Mouse (Mus musculus): ENCODE data around the gene Nrp2.

The Nrp2 gene

DNA sequence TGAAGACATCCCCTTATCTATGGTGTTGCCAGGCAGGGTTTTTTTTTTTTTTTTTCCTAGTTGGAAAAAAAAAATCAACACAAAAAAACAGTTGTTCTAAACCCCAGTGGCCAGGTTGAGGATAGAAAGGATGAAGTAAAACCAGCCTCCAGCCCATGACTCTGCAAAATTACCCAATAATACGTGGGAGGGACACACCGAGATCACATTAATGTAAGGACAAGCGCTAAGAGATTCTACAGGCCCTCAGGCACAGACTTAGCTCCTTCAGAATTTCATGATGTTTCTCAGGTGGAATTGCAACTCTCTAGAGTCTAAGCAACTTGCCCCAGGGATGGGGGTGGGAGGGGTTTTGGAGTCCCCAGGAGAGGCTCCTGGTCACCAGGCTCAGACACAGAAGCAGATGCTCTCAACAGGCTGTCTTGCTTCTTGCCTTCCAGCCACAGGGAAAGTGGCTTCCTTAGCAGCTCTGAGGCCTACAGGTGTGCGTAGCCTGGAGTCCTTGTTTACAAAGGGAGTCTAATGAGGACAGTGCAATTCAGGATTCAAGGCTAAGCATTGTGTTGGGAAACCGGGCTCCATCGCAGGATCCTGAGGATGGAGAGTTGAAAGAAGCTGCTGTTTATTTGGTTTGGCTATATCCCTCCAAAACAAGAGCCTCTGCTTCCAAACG is 49.7 kb downstream of the Nrp2 start:
- DNase-seq: no peak

- no peak for DNase-seq
These were observed 51.2 kb downstream of the Nrp2 start for GRCm38 (mm10) chr1:62754066-62754835.

- peak; percentile 39 to 48 for DNase-seq
These were observed 57.0 kb downstream of the Nrp2 start for GRCm38 (mm10) chr1:62760086-62760485.

DNA sequence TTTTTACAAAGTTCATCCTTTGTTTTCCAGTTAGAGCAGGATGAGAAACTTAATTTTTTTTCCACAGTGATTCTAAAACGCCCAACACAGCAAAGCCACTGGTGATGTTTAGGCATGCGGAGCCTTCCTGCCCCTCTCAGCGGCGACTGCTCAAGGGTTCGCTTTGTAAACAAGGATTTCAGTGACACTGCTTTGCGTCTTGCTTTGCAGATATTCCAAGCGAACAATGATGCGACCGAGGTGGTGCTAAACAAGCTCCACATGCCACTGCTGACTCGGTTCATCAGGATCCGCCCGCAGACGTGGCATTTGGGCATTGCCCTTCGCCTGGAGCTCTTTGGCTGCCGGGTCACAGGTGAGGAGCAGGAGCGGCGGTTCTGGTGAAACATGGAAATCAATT is 57.5 kb downstream of the Nrp2 start:
- DNase-seq: no peak

DNA sequence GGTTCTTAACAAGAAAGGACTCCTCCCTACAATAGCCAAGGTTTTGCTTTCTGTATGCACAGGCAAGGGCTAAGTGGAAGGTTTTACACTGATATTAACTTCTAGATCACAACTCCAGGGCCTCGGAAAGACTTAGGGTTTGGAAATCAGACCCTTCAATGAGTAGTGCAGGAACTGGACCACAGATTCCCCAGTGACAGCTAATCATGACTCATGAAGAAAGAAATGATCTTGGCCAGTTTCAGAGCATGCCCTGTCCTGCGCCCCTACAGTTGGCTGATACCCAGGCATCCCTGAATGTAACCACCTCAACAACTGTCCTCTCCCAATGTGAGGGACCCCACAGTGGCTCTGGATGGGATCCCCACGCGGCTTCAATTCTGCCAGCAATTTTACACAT is 60.7 kb downstream of the Nrp2 start:
- no peak for DNase-seq

- no peak for DNase-seq
These were observed 62.1 kb downstream of the Nrp2 start for GRCm38 (mm10) chr1:62765171-62765570.

GRCm38 (mm10) chr1:62766766-62767165 is 63.7 kb downstream of the Nrp2 start:
- DNase-seq: no peak

DNA sequence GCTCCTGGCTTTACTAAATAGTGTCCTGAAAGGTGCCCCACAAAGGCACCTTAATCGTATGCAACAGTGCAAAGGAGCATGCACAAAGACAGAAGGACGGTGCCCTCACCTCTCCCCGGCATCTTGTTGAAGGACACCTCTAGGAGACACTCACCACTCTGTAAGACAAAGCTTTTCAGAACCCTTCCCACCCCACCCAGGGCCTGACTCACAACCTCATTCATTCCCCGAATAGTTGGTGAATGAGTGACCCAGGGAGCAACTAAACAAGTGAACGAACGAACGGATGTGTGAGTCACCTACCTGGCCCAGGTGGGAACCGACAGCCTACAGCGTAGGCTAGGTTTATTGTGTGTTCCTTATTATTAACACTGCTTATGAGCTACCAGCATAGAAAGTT is 64.5 kb downstream of the Nrp2 start:
- DNase-seq: no peak

- DNase-seq: peak in 1 of 2 experiments; percentile 55
These were observed 67.5 kb downstream of the Nrp2 start for GRCm38 (mm10) chr1:62770576-62770975.

GRCm38 (mm10) chr1:62772391-62772790 is 69.3 kb downstream of the Nrp2 start:
- DNase-seq: no peak

DNA sequence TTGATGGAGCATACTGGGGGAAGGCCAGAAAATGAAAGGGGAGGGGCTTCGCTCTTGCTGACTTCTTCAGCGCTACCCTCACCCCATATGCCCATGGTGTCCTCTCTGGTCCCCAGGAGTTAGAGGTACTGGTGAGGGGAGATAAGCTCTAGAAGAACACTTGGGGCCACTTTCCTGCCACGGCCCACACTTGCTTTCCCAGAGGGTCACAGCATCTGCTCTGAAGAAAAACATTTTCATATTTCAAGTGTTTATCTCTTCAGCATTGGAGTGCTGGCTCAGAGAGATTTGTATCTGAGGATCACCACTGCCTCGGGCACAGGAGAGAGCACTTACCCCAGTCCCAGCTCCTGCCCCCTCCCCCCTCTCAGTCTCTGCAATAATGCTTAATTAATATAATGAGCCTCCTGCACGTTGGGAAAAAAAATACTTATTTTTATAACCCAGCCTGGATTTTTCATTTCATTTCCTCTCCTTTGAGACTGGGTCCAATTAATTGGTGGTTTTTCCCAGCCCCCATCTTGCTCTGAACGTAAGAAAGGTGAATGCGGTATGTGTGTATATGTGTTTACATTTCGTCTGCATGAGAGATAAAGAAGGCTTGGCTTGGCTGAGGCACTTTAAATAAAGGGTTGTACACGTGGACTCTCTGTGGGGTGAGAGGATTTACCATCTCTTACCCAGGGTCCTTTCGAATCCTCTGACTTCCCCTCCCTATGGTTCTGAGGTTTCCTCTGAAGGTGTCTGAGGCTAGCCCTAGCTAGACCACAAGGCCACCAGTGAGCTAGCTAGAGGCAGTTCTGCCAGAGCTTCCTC is 70.2 kb downstream of the Nrp2 start:
- no peak for DNase-seq

- no peak for DNase-seq
These were observed 70.8 kb downstream of the Nrp2 start for GRCm38 (mm10) chr1:62773921-62774191.

DNA sequence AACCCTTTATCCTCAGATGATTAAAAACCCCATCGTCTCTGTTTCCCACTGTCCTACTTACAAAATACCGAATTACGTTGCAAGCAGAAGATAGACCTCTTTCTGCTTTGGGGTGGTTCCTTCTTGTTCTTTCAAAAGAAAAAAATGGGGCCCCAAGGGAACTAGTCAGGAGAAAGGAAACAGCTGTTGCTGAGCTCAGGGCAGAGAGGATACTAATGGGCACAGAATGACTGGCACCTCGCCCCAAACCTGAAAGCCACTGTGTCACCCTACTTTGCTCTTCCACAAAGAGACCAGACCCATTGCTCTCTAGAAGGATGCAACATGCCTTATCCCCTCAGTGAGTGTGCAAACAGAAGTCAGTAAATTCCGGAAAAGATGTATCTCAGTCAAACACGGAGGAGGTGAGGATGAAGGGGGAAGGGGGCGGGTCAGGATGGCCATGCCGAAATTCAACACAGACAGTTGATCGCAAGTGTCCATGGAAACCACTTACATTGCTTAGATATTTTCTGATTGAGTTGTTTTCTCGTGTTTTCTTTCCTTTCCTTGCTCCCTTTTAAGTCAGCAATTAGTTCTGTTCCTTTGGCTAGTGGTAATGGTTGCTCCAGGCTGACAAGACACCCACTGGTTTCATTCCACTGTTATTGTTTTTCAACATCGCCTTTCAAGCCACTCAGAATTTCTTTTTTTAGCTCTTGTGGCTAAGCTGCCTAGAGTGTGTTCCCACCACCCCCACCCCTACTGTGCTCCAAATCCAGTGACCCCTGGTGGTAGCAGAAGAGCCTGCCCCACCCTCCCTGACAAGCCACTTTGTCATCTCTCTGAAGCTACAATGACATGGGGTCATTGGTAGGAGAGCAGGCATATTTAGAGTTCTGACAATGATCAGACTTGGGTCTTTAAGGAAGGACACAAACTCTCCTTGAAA is 71.5 kb downstream of the Nrp2 start:
- DNase-seq: no peak

DNA sequence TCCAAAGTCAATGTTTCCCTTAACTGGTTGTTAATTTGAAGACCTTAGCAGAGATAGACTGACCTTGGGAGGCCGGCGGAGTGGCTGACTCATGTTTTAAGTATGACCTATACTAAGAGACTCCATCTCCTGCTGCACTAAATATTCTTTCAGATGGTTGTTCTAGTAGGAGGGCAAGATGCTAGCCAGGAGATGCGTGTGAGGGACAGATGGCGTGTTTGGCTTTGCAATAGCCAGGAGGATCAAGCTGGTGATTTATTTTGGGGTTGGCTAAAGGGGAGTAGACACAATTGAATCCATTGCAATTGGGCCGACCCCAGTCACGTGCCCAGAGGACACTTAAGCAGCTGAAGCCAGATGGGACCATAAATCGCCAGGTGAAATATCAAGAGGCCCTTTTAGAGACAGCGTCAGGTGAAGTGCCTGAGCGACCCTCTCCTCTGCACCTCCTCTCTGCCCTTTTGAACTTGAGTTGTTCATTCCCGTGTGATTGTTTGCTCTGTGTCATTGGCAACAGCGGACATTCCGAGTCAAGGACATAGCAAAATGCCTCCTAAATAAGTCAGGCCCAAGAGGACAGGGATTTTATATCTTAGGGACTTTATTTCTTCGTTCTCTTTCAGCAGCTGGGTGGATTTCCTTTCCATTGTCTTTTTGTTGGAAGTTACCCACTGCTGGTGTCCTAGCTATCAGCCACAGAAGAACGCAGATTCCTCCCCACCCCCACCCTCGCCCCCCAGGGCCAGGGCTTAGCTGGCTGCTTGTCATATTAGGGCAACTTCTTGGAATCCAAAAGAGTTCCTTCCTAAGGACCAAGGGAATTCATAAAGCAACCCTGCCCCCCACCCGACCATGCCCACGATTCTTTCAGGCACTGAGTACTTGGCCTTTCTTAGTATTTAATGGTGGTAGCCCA is 74.5 kb downstream of the Nrp2 start:
- no peak for DNase-seq

GRCm38 (mm10) chr1:62778910-62779309 is 75.8 kb downstream of the Nrp2 start:
- no peak for DNase-seq

GRCm38 (mm10) chr1:62780068-62780761 is 77.1 kb downstream of the Nrp2 start:
- no peak for DNase-seq

DNA sequence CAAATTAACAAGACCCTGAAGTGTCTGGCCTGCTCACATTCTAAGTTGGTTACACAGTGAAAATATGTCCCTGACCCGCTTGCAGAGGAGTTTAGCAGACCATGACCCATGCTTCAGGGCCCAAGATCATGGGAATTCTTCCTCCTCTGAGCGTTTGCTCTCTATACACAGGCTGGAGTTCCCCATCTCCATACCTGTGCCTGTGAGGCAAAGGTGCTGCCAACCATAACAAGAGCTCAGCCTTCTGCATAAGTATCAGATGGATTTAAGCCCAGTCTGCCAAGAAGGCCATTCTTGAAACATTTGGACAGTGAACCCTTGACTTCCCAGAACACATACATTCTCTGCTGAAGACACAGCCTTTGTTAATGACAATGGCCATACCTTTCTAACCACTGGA is 79.1 kb downstream of the Nrp2 start:
- no peak for DNase-seq

- no peak for DNase-seq
These were observed 79.5 kb downstream of the Nrp2 start for GRCm38 (mm10) chr1:62782573-62782972.

- peak in 1 of 2 experiments; percentile 40 for DNase-seq
These were observed 80.4 kb downstream of the Nrp2 start for GRCm38 (mm10) chr1:62783354-62784083.

DNA sequence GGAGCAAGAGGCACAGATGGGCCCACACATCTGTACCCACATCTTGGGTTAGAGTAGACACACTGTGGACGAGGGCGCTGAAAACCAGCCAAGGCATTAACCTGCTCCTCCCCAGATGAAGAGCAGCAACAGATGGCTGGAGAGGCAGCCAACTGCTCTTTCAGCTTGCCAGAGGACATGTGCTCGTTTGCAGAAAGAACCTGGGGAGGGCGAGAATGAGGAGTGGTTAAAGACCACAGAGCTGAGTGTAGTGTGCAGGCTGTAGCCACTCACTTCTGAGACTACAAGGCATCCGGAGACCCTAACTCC is 81.0 kb downstream of the Nrp2 start:
- no peak for DNase-seq
